Mouse (Mus musculus) E14TG2a.4 (cell line): ENCODE results near the gene Acin1.

ENCODE experiments used
- CTCF ChIP-seq: conservative IDR thresholded peaks from 2 replicates; pipeline ENCODE4 v1.5.1; 2014; ENCODE audit warnings: low read length
- NANOG ChIP-seq: IDR thresholded peaks from 2 replicates; pipeline ENCODE4 v1.6.1; 2014; ENCODE audit warnings: borderline replicate concordance, low read length, mixed read lengths
- POU5F1 ChIP-seq: IDR thresholded peaks from 2 replicates; pipeline ENCODE4 v1.6.1; 2014; ENCODE audit warnings: low read length, borderline replicate concordance

GRCm38 (mm10) chr14:54664477-54665222 lies 22.1 kb downstream of the Acin1 start:
- TF ChIP-seq CTCF (no peak), POU5F1 (no peak), NANOG (no peak)
